Mouse (Mus musculus): Measurements from ENCODE around the gene Gm15517.
"Not testable (repeated sequence)": the region's sequence is repeated elsewhere in the genome, so short reads cannot be mapped to it uniquely, and the experiment has no call there.

Gm15517 gene

GRCm38 (mm10) chr7:44268117-44268516 is 6.9 kb downstream of the Gm15517 start:
- intact Hi-C loops (cut with DNase I), result no loop called here

GRCm38 (mm10) chr7:44269397-44269796 is 8.2 kb downstream of the Gm15517 start:
- intact Hi-C loops (cut with DNase I), result no loop called here

GRCm38 (mm10) chr7:44271309-44271708 is 10.1 kb downstream of the Gm15517 start:
- intact Hi-C loops (cut with DNase I), result no loop called here

- intact Hi-C loops (cut with DNase I), result no loop called here
These were observed 11.3 kb downstream of the Gm15517 start for GRCm38 (mm10) chr7:44272546-44272945.

GRCm38 (mm10) chr7:44273446-44273845 is 12.2 kb downstream of the Gm15517 start:
- intact Hi-C loops (cut with DNase I), result no loop called here

- intact Hi-C loops (cut with DNase I), result no loop called here
These were observed 12.8 kb downstream of the Gm15517 start for GRCm38 (mm10) chr7:44274096-44274495.

- intact Hi-C loops (cut with DNase I), result no loop called here
These were observed 14.3 kb downstream of the Gm15517 start for GRCm38 (mm10) chr7:44275546-44275945.

- intact Hi-C loops (cut with DNase I), result no loop called here
These were observed 15.4 kb downstream of the Gm15517 start for GRCm38 (mm10) chr7:44276461-44277249.

GRCm38 (mm10) chr7:44277250-44277622 is 16.0 kb downstream of the Gm15517 start:
- intact Hi-C loops (cut with DNase I), result no loop called here

- intact Hi-C loops (cut with DNase I), result no loop called here
These were observed 19.7 kb downstream of the Gm15517 start for GRCm38 (mm10) chr7:44280959-44281358.

GRCm38 (mm10) chr7:44281586-44281985 is 20.3 kb downstream of the Gm15517 start:
- intact Hi-C loops (cut with DNase I), result no loop called here

- intact Hi-C loops (cut with DNase I), result no loop called here
These were observed 26.5 kb downstream of the Gm15517 start for GRCm38 (mm10) chr7:44287760-44288159.

- intact Hi-C loops (cut with DNase I), result no loop called here
These were observed 29.7 kb downstream of the Gm15517 start for GRCm38 (mm10) chr7:44290986-44291385.

GRCm38 (mm10) chr7:44291418-44291817 is 30.2 kb downstream of the Gm15517 start:
- intact Hi-C loops (cut with DNase I), result no loop called here

- intact Hi-C loops (cut with DNase I), result not testable (repeated sequence)
These were observed 36.3 kb downstream of the Gm15517 start for GRCm38 (mm10) chr7:44297501-44297900.

GRCm38 (mm10) chr7:44303346-44304340 is 42.4 kb downstream of the Gm15517 start:
- intact Hi-C loops (cut with DNase I), result no loop called here

- intact Hi-C loops (cut with DNase I), result no loop called here
These were observed 43.2 kb downstream of the Gm15517 start for GRCm38 (mm10) chr7:44304463-44304774.

GRCm38 (mm10) chr7:44304775-44305641 is 43.8 kb downstream of the Gm15517 start:
- intact Hi-C loops (cut with DNase I), result no loop called here

- intact Hi-C loops (cut with DNase I), result no loop called here
These were observed 44.4 kb downstream of the Gm15517 start for GRCm38 (mm10) chr7:44305686-44306085.

GRCm38 (mm10) chr7:44306516-44307240 is 45.4 kb downstream of the Gm15517 start, which contains the start of gene Clec11a:
Clec11a (minus strand) TSS chr7:44306902.
- intact Hi-C loops (cut with DNase I), result no loop called here
